Mouse (Mus musculus) heart, adult 2 months (tissue): Measurements from ENCODE around the gene Slc25a34.

Source experiments
- CTCF ChIP-seq: fragments of 200-600 bp; IDR thresholded peaks from 2 replicates; pipeline ENCODE4 v1.8.1; 2022; ENCODE audit warnings: antibody characterized with exemption, mild to moderate bottlenecking, moderate library complexity
- EP300 ChIP-seq: fragments of 200-500 bp; IDR thresholded peaks from 2 replicates; pipeline ENCODE4 v1.6.1; 2011; ENCODE audit warnings: low read depth, low read length, control low read depth; ENCODE audit not compliant: insufficient read depth
- POLR2A ChIP-seq: fragments of 200-500 bp; IDR thresholded peaks from 2 replicates; pipeline ENCODE4 v1.6.1; 2011; ENCODE audit warnings: mild to moderate bottlenecking, low read depth, low read length, control low read depth; ENCODE audit not compliant: insufficient read depth

GRCm38 (mm10) chr4:141627502-141627901 lies 3.9 kb upstream of the Slc25a34 start:
- no peak for TF ChIP-seq CTCF
- no peak for TF ChIP-seq POLR2A
- TF ChIP-seq EP300 = no peak
